Mouse (Mus musculus) cerebellum, adult 2 months (tissue): ENCODE results near the gene Rpa1.

Source experiments
- CTCF ChIP-seq: fragments of 200-500 bp; IDR thresholded peaks from 2 replicates; pipeline ENCODE4 v1.5.1; 2011; ENCODE audit warnings: low read depth, mild to moderate bottlenecking, control low read depth, low read length, moderate library complexity, borderline replicate concordance; ENCODE audit not compliant: insufficient read depth
- POLR2A ChIP-seq: fragments of 200-500 bp; IDR thresholded peaks from 2 replicates; pipeline ENCODE4 v1.6.1; 2011; ENCODE audit warnings: low read length, control low read depth, borderline replicate concordance; ENCODE audit not compliant: insufficient read depth

GRCm38 (mm10) chr11:75275035-75275434, 73.1 kb downstream of the Rpa1 start:
- no peak for TF ChIP-seq CTCF
- TF ChIP-seq POLR2A = no peak
